Mouse (Mus musculus): Measurements from ENCODE around the gene Babam1. TPM values are rescaled to one million over a fixed set of nuclear protein-coding genes. Genes with fewer than 3 reads are reported as not detected.

Gene Babam1
- polyA plus RNA-seq, 1 experiment, result 89.1 TPM

DNA sequence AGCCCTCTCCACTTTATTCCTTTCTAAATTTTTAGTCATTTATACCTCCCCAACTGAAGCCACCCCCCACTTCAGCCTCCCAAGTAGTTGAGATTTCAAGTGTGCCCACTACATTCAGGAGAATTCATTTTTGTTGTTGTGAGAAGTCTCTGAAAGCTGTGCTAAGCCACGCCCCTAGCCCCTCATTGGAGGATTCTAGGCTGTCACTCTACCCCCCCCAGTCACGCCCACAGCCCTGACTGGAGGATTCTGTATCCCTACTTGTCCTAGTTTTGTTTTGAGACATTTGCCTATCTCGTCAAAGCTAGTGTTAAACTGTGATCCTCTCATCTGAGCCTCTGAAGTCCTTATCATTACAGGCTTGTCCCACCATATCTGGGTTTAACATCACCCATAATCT lies 3.8 kb upstream of the Babam1 start:
- no peak overlapping the region for H3K4me3 ChIP-seq (ENCODE audit: insufficient read depth, low read length)
- TF ChIP-seq CTCF (IDR thresholded peaks at IDR 0.05; ENCODE audit: low read depth, low read length) (no peak), POLR2A (IDR thresholded peaks at IDR 0.05; ENCODE audit: borderline replicate concordance, low read depth, low read length) (no peak)
- H3K27ac ChIP-seq (ENCODE audit: insufficient read depth, low read depth, low read length), result no peak overlapping the region
- H3K4me1 ChIP-seq (ENCODE audit: control insufficient read depth, insufficient read depth, low read length), result peaks cover 19% of the 10 kb centered on the region

DNA sequence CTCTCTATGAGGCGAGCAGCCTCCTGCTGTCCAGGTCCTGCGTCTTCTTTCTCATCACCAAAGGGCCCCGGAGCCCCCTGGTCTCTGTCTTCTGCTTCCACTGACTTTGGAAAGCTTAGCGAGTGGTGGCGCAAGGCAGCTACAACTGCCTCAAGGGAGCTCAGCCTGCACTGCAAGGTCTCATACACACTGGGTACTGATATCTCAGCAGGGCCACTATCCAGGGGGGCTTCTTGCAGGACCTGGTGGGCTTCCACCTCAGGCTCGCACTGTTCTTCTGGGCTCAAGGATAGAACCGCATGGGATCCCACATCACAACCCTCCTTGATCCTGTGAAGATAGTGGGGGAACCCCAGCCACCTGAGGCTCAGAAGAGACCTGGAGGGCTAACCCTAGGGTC lies 2.2 kb upstream of the Babam1 start:
- Histone ChIP-seq H3K4me3 (ENCODE audit: insufficient read depth, low read length) (no peak overlapping the region), H3K4me1 (ENCODE audit: control insufficient read depth, insufficient read depth, low read length) (peaks cover 8% of the 10 kb centered on the region), H3K27ac (ENCODE audit: insufficient read depth, low read depth, low read length) (no peak overlapping the region)
- TF ChIP-seq CTCF (IDR thresholded peaks at IDR 0.05; ENCODE audit: low read depth, low read length), result no peak
- no peak for TF ChIP-seq POLR2A (IDR thresholded peaks at IDR 0.05; ENCODE audit: borderline replicate concordance, low read depth, low read length)

DNA sequence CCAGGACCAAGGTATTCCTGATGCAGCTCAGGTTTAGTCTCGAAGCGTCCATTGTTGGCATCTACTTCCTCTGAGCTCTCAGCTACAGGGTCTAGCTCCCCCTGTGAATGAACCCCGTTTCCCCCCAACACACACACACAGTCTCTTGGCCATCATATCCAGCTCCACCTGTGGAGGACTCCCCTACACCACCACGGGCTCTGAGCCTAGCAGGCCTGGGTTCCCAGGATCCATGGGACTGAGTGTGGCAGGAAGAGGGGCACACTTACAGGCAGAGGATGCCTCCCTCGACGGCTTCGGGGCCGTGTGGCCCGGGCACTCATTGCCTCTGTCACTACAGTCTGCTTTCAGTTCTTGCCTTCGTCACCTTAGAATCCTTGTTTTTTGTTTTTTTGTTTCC lies 1.6 kb upstream of the Babam1 start:
- Histone ChIP-seq H3K27ac (ENCODE audit: insufficient read depth, low read depth, low read length) (no peak overlapping the region), H3K4me1 (ENCODE audit: control insufficient read depth, insufficient read depth, low read length) (peaks cover 8% of the 10 kb centered on the region), H3K4me3 (ENCODE audit: insufficient read depth, low read length) (no peak overlapping the region)
- TF ChIP-seq POLR2A (IDR thresholded peaks at IDR 0.05; ENCODE audit: borderline replicate concordance, low read depth, low read length) (no peak), CTCF (IDR thresholded peaks at IDR 0.05; ENCODE audit: low read depth, low read length) (no peak)

DNA sequence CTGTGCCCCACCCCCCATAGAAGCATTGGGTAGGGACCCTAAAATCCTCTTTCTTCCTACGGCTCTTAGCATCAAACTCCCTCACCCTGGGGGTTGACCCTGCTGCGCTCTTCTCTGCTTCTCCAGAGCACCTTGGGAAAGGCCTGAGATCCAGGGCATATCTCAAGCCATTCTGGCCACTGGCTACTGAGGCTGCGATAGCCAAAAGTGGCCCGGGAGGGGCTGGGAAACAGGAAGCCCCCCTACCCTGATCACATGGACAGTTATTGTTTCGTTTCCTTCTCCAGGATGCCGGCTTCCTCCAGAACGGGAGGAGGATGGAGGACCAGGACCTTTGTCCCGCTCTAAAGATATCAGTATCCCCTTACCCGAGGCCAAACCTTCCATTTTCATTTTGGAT lies 1.0 kb upstream of the Babam1 start, which contains the start of gene Ushbp1:
Gene Ushbp1 (minus strand): TSS at position 174 of the 400 bp plus-strand sequence.
- TF ChIP-seq CTCF (IDR thresholded peaks at IDR 0.05; ENCODE audit: low read depth, low read length) (no peak), POLR2A (IDR thresholded peaks at IDR 0.05; ENCODE audit: borderline replicate concordance, low read depth, low read length) (no peak)
- H3K4me1 ChIP-seq (ENCODE audit: control insufficient read depth, insufficient read depth, low read length), result peaks cover 8% of the 10 kb centered on the region
- no peak within 1 kb of the TSS for H3K4me3 ChIP-seq (ENCODE audit: insufficient read depth, low read length)
- H3K27ac ChIP-seq (ENCODE audit: insufficient read depth, low read depth, low read length), result peak within 1 kb of the TSS; percentile 44

DNA sequence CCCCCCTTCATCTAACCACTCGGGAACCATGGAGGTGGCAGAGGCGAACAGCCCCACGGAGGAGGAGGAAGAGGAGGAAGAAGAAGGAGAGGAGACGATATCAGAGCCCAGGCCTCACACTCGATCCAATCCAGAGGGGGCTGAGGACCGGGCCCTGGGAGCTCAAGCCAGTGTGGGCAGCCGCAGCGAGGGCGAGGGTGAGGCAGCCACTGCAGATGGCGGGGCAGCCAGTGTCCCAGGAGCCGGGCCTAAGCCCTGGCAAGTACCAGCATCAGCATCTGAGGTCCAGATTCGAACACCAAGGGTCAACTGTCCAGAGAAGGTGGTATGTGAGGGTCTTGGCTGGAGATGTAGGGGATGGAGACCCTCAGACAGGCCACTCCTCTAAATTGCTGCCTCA lies 1.0 kb downstream of the Babam1 start:
- Histone ChIP-seq H3K4me1 (ENCODE audit: control insufficient read depth, insufficient read depth, low read length) (peaks cover 8% of the 10 kb centered on the region), H3K27ac (ENCODE audit: insufficient read depth, low read depth, low read length) (no peak overlapping the region), H3K4me3 (ENCODE audit: insufficient read depth, low read length) (peak overlapping the region; percentile 89)
- no peak for TF ChIP-seq POLR2A (IDR thresholded peaks at IDR 0.05; ENCODE audit: borderline replicate concordance, low read depth, low read length)

DNA sequence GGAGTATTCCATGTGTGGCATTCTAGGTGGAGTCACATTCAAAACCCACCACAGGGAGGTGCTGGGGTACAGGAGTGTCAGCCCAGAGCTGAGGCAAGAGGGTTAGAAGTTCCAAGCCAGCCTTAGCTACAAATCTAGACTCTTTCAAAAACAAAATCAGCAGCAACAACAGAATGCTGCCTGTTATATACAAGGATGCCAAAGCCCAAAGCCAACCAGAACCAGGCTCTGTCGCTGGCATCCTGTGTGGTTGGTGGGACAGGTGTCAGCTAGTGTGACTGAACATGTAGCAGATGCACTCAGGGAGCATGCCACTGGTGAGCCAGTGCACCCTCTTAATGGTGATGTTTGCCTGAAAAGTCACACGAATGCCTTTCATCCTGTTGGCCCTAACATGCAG lies 4.2 kb downstream of the Babam1 start:
- Histone ChIP-seq H3K27ac (ENCODE audit: insufficient read depth, low read depth, low read length) (no peak overlapping the region), H3K4me3 (ENCODE audit: insufficient read depth, low read length) (no peak overlapping the region), H3K4me1 (ENCODE audit: control insufficient read depth, insufficient read depth, low read length) (peaks cover 24% of the 10 kb centered on the region)
- TF ChIP-seq POLR2A (IDR thresholded peaks at IDR 0.05; ENCODE audit: borderline replicate concordance, low read depth, low read length), result no peak

DNA sequence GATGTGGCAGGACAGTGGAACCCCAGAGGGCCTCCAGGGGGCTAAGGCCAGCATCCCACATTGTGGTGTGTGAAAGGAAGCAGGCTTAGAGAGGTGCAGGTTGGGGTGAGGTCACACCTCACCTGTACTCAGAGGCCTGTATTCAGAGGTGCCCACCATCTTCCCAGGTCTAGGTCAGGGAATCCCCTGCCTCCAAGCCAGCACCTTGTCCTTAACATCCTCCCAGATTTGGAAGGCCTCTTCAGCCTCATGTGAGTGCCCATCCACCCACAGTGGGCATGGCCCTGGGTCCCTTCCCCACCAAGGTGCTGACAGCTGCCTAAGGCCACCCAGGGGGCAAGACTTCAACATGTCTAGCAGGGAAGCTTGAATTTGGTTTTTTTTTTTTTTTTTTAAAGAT lies 4.8 kb downstream of the Babam1 start:
- no peak overlapping the region for H3K27ac ChIP-seq (ENCODE audit: insufficient read depth, low read depth, low read length)
- H3K4me1 ChIP-seq (ENCODE audit: control insufficient read depth, insufficient read depth, low read length), result peaks cover 19% of the 10 kb centered on the region
- no peak overlapping the region for H3K4me3 ChIP-seq (ENCODE audit: insufficient read depth, low read length)
- TF ChIP-seq POLR2A (IDR thresholded peaks at IDR 0.05; ENCODE audit: borderline replicate concordance, low read depth, low read length) (no peak), CTCF (IDR thresholded peaks at IDR 0.05; ENCODE audit: low read depth, low read length) (no peak)

DNA sequence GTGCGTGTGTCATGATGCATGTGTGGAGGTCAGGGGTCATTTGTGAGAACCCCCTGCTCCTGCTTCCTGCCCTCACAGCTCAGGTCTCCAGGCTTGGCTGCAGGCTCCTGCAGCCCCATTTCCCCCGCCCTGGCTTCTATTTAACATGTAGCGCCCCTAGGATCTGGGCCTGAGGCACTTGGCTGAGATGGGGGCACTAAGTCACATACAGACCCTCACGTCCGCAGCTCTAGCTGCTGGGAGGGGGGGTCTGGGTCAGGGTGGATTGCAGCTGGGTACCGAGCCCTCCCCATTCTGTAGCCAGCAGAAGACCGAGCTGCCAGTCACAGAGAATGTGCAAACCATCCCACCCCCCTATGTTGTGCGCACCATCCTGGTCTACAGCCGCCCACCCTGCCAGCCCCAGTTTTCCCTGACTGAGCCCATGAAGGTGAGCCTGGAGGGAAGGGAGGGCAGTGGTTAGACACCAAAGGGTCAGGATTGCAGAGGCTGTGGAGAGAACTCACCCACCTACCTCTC lies 5.8 kb downstream of the Babam1 start:
- H3K4me1 ChIP-seq (ENCODE audit: control insufficient read depth, insufficient read depth, low read length), result peaks cover 20% of the 10 kb centered on the region
- no peak overlapping the region for H3K27ac ChIP-seq (ENCODE audit: insufficient read depth, low read depth, low read length)
- TF ChIP-seq POLR2A (IDR thresholded peaks at IDR 0.05; ENCODE audit: borderline replicate concordance, low read depth, low read length) (no peak), CTCF (IDR thresholded peaks at IDR 0.05; ENCODE audit: low read depth, low read length) (no peak)
- no peak overlapping the region for H3K4me3 ChIP-seq (ENCODE audit: insufficient read depth, low read length)

DNA sequence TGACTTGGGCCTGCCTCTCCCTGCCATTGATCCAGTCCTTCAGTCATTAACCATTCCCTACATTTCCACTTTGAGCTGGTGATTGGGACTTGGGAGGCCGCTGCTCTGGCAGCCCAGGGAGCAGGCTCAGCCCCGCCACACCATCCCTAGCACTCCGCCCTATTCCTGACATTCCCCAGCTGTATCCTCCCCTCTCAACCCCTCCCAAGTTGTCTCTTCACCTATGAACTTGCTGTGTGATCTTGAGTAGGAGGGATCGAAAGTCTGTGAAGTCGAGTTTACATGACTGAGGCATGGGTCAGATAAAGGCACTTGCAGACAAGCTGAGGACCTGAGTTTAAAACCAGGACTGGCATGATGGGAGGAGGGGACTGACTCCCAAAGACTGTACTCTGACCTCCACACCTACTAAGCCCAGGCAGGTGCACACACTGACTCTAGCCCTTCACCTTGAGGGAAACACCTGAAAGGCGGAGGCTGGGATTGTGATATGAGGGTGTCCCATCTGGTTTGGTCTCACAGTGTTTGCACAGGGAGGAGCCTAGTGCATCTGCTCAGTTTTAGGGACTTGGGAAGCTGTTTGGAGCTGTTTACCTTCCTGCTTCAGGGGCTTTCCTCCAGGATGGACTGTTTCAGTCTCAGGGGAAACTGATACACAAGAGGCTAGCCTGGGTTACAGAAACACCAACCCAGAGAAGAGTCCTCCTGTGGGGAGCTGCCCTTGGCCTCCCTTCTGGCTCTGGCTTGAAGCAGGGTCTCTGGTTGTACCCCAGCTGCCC lies 6.6 kb downstream of the Babam1 start:
- peaks cover 20% of the 10 kb centered on the region for H3K4me1 ChIP-seq (ENCODE audit: control insufficient read depth, insufficient read depth, low read length)
- TF ChIP-seq CTCF (IDR thresholded peaks at IDR 0.05; ENCODE audit: low read depth, low read length) (no peak), POLR2A (IDR thresholded peaks at IDR 0.05; ENCODE audit: borderline replicate concordance, low read depth, low read length) (no peak)
- H3K27ac ChIP-seq (ENCODE audit: insufficient read depth, low read depth, low read length), result 0 out of 2 replicates have a peak overlapping the region, but pooled peaks have one; percentile 7
- no peak overlapping the region for H3K4me3 ChIP-seq (ENCODE audit: insufficient read depth, low read length)

DNA sequence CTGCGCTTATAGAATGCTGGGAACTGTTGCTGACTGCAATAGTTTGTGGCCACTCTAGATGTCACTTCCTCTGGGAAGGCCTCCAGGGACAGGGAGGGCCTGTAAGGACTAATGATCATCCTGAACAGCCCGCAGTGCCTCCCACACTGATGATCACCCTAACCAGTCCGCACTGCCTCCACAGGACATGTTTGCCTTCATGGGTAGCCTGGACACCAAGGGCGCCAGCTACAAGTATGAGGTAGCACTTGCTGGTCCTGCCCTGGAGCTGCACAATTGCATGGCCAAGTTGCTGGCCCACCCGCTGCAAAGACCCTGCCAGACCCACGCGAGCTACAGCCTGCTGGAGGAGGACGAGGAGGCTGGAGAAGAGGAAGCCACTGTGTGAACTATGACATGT lies 7.3 kb downstream of the Babam1 start:
- no peak for TF ChIP-seq POLR2A (IDR thresholded peaks at IDR 0.05; ENCODE audit: borderline replicate concordance, low read depth, low read length)
- TF ChIP-seq CTCF (IDR thresholded peaks at IDR 0.05; ENCODE audit: low read depth, low read length), result no peak
- Histone ChIP-seq H3K4me1 (ENCODE audit: control insufficient read depth, insufficient read depth, low read length) (peaks cover 20% of the 10 kb centered on the region), H3K27ac (ENCODE audit: insufficient read depth, low read depth, low read length) (peak overlapping the region; percentile 64; the same call in 1 of the 2 replicates), H3K4me3 (ENCODE audit: insufficient read depth, low read length) (no peak overlapping the region)
